Mouse (Mus musculus) intestine, embryonic 16.5 days (tissue): ENCODE measurements around the gene Gm10644. TPM values are rescaled to one million over a fixed set of nuclear protein-coding genes. Genes with fewer than 3 reads are reported as not detected.

Experiments
- ATAC-seq: fragments of 200-750 bp; cut with Nextera tagmentation; 2 replicates; pipeline ENCODE4 v1.8.0; 2017; ENCODE audit warnings: moderate TSS enrichment, moderate library complexity
- H3K27ac ChIP-seq: fragments of 300-500 bp; sonication (generic); 2 replicates; pipeline ENCODE4 v1.5.1; 2014; ENCODE audit warnings: mild to moderate bottlenecking, low read length
- H3K27me3 ChIP-seq: fragments of 300-500 bp; sonication (generic); replicated peaks from 2 replicates; pipeline ENCODE4 v1.6.1; 2014; ENCODE audit warnings: low read length, control low read depth, mixed read lengths; ENCODE audit not compliant: control insufficient read depth, insufficient read depth
- H3K36me3 ChIP-seq: fragments of 300-500 bp; sonication (generic); 2 replicates; pipeline ENCODE4 v1.6.1; 2014; ENCODE audit warnings: low read length, control low read depth; ENCODE audit not compliant: control insufficient read depth, insufficient read depth
- H3K4me1 ChIP-seq: fragments of 300-500 bp; sonication (generic); 2 replicates; pipeline ENCODE4 v1.6.1; 2014; ENCODE audit warnings: low read length, control low read depth, mixed read lengths; ENCODE audit not compliant: control insufficient read depth, insufficient read depth
- H3K4me2 ChIP-seq: fragments of 300-500 bp; sonication (generic); 2 replicates; pipeline ENCODE4 v1.6.1; 2014; ENCODE audit warnings: low read depth, low read length, control low read depth
- H3K4me3 ChIP-seq: fragments of 300-500 bp; sonication (generic); 2 replicates; pipeline ENCODE4 v1.5.1; 2014; ENCODE audit warnings: mild to moderate bottlenecking, low read length
- H3K9ac ChIP-seq: fragments of 300-500 bp; sonication (generic); 2 replicates; pipeline ENCODE4 v1.6.1; 2014; ENCODE audit warnings: low read depth, low read length
- H3K9me3 ChIP-seq: fragments of 300-500 bp; sonication (generic); 2 replicates; pipeline ENCODE4 v1.6.1; 2016; ENCODE audit warnings: low read length, control low read depth; ENCODE audit not compliant: control insufficient read depth
- WGBS: fragments of 180-500 bp; shearing (Covaris S2); extraction: QIAGEN DNeasy Blood & Tissue Kit; methylation state at CpG from one replicate; pipeline ENCODE4 v1.1.7; 2014; 5-methylcytosine and 5-hydroxymethylcytosine counted together
- polyA plus RNA-seq: library from polyadenylated mRNA; unstranded; fragments of >200 nt; fragmentation: Nextera tagmentation; extraction: Ambion mirVana; gene quantifications from 2 replicates; pipeline ENCODE4 v1.2.1, GENCODE M21; 2015

Gene Gm10644
- polyA plus RNA-seq, 1 experiment from 2014 or later: 0.39 TPM

GRCm38 (mm10) chr8:83974521-83974920, 19.5 kb upstream of the Gm10644 start:
- Histone ChIP-seq H3K9ac (no peak overlapping the region), H3K4me1 (peaks cover 26% of the 10 kb centered on the region), H3K4me2 (no peak overlapping the region), H3K27me3 (no peaks in the 10 kb centered on the region), H3K36me3 (no peaks in the 10 kb centered on the region), H3K27ac (no peak overlapping the region), H3K4me3 (no peak overlapping the region), H3K9me3 (no peaks in the 10 kb centered on the region)
- ATAC-seq: no peak
- 87% methylated on average over 4 of the region's 4 CpGs for WGBS

GRCm38 (mm10) chr8:83973161-83974031, 18.4 kb upstream of the Gm10644 start:
- H3K27ac ChIP-seq: peak overlapping the region; percentile 51; the same call in 1 of the 2 replicates
- 3% methylated on average over 35 of the region's 37 CpGs for WGBS
- no peak; the same call in 1 of the 2 replicates for ATAC-seq
- peak overlapping the region; percentile 93 for H3K4me2 ChIP-seq
- H3K27me3 ChIP-seq: no peaks in the 10 kb centered on the region
- H3K9ac ChIP-seq: peak overlapping the region; percentile 91
- H3K4me1 ChIP-seq: peaks cover 26% of the 10 kb centered on the region
- no peaks in the 10 kb centered on the region for H3K9me3 ChIP-seq
- H3K4me3 ChIP-seq: peak overlapping the region; percentile 94
- H3K36me3 ChIP-seq: peaks cover 4% of the 10 kb centered on the region; the same call in 1 of the 2 replicates

- ATAC-seq: peak; percentile 99
These were observed 17.4 kb upstream of the Gm10644 start, which contains the start of gene Prkaca for GRCm38 (mm10) chr8:83972150-83973120. Prkaca (plus strand) TSS chr8:83972993.

GRCm38 (mm10) chr8:83971661-83972060, 16.7 kb upstream of the Gm10644 start:
- Histone ChIP-seq H3K4me1 (peaks cover 14% of the 10 kb centered on the region), H3K27ac (peak overlapping the region; percentile 73), H3K9ac (peak overlapping the region; percentile 78; the same call in 1 of the 2 replicates), H3K27me3 (no peaks in the 10 kb centered on the region), H3K9me3 (no peaks in the 10 kb centered on the region), H3K4me3 (peak overlapping the region; percentile 94; the same call in 1 of the 2 replicates), H3K36me3 (peaks cover 10% of the 10 kb centered on the region), H3K4me2 (peak overlapping the region; percentile 82)
- WGBS: 82% methylated on average over 6 of the region's 6 CpGs
- no peak for ATAC-seq

More at GRCm38 (mm10) chr8:83972150-83973120, 17.4 kb upstream of the Gm10644 start, which contains the start of gene Prkaca:
- H3K27me3 ChIP-seq: no peaks in the 10 kb centered on the region
- no peaks in the 10 kb centered on the region for H3K9me3 ChIP-seq
- H3K27ac ChIP-seq: peak within 1 kb of the TSS; percentile 73
- H3K9ac ChIP-seq: peak within 1 kb of the TSS; percentile 91
- peaks cover 10% of the 10 kb centered on the region for H3K36me3 ChIP-seq
- peak within 1 kb of the TSS; percentile 93 for H3K4me2 ChIP-seq
- peak within 1 kb of the TSS; percentile 94 for H3K4me3 ChIP-seq
- under 1% methylated on average over 86 of the region's 94 CpGs for WGBS
- H3K4me1 ChIP-seq: peaks cover 22% of the 10 kb centered on the region

- 88% methylated on average over 4 of the region's 4 CpGs for WGBS
- H3K9me3 ChIP-seq: no peaks in the 10 kb centered on the region
These were observed 16.1 kb upstream of the Gm10644 start for GRCm38 (mm10) chr8:83971121-83971520.

GRCm38 (mm10) chr8:83967701-83968100, 12.7 kb upstream of the Gm10644 start:
- Histone ChIP-seq H3K27me3 (no peaks in the 10 kb centered on the region), H3K4me3 (no peak overlapping the region), H3K9ac (no peak overlapping the region), H3K27ac (no peak overlapping the region), H3K4me1 (no peaks in the 10 kb centered on the region; the same call in 1 of the 2 replicates), H3K36me3 (peaks cover 10% of the 10 kb centered on the region), H3K9me3 (no peaks in the 10 kb centered on the region), H3K4me2 (no peak overlapping the region)
- ATAC-seq: no peak
- WGBS: 94% methylated on average over 7 of the region's 7 CpGs

More at GRCm38 (mm10) chr8:83971121-83971520, 16.1 kb upstream of the Gm10644 start:
- Histone ChIP-seq H3K27me3 (no peaks in the 10 kb centered on the region), H3K4me1 (peaks cover 14% of the 10 kb centered on the region), H3K9ac (no peak overlapping the region), H3K36me3 (peaks cover 10% of the 10 kb centered on the region), H3K4me3 (no peak overlapping the region), H3K27ac (no peak overlapping the region), H3K4me2 (no peak overlapping the region)
- no peak for ATAC-seq

GRCm38 (mm10) chr8:83964015-83964765, 9.2 kb upstream of the Gm10644 start:
- Histone ChIP-seq H3K27ac (no peak overlapping the region), H3K27me3 (no peaks in the 10 kb centered on the region), H3K4me2 (no peak overlapping the region), H3K36me3 (peaks cover 8% of the 10 kb centered on the region), H3K9me3 (no peaks in the 10 kb centered on the region), H3K4me1 (no peaks in the 10 kb centered on the region), H3K4me3 (no peak overlapping the region), H3K9ac (no peak overlapping the region)
- ATAC-seq: no peak
- WGBS: 92% methylated on average over 5 of the region's 5 CpGs

GRCm38 (mm10) chr8:83956789-83957188, 1.8 kb upstream of the Gm10644 start:
- Histone ChIP-seq H3K36me3 (no peaks in the 10 kb centered on the region), H3K4me1 (peaks cover 10% of the 10 kb centered on the region), H3K27ac (no peak overlapping the region), H3K9ac (peak overlapping the region; percentile 74; the same call in 1 of the 2 replicates), H3K27me3 (no peaks in the 10 kb centered on the region), H3K9me3 (no peaks in the 10 kb centered on the region), H3K4me3 (peak overlapping the region; percentile 78), H3K4me2 (peak overlapping the region; percentile 92)
- ATAC-seq: no peak
- WGBS: 29% methylated on average over 1 of the region's 1 CpGs
